Mouse (Mus musculus): ENCODE results near the gene Krt27. TPM values are rescaled to one million over a fixed set of nuclear protein-coding genes. Genes with fewer than 3 reads are reported as not detected.

The Krt27 gene
- polyA plus RNA-seq (2015; fragmentation: Nextera tagmentation; extraction: Ambion mirVana), result not detected in 2 replicates

DNA sequence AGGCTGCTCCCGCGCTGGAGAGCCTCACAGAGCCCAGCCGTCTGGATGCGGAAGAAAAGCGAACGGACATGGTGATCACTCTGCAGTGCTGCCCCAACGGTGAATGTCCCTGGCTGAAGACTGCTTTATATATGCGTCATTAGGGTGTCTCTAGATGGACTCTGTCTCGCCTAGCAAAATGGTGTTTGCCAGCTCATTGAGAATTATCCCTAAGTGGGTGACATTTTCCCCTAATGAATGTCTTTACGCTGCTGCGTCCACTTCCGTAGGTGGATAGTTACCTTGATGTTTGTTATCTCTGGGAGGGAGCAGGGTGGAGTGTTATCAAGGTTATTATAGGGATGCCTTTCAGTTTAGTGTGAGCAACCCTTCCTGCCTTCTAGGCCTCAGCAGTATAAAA lies at the start of gene Krt27:
Gene Krt27, minus strand, starts transcription at position 101 of the 400 bp plus-strand sequence.

DNA sequence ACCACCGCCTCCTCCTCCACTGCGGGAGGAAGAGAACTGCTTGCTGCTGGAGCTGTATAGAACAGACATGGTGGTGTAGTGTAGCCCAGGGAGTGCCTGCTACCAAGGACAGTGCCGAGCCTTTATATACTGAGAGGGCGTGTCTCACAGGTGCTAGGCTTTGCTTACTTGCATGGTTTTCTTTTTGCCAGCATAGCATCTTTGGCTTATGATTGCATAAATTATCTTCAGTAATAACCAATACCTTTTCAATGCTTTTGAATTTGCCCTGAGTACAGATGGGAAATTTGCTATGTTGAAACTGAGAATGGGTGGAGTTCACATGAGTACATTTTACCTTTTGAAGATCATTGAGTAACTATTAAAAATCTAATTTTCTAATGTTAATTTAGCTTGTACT lies 38.4 kb upstream of the Krt27 start, which contains the start of gene Krt10:
Gene Krt10, minus strand, starts transcription at position 101 of the 400 bp plus-strand sequence.

GRCm38 (mm10) chr11:99374803-99375202 lies 23.9 kb upstream of the Krt27 start, which contains the start of gene Krt28:
Krt28 (minus strand) TSS chr11:99374903.

GRCm38 (mm10) chr11:99337866-99338265 lies 13.0 kb downstream of the Krt27 start, which contains the start of gene Krt26:
Krt26 (minus strand) TSS chr11:99337966.

DNA sequence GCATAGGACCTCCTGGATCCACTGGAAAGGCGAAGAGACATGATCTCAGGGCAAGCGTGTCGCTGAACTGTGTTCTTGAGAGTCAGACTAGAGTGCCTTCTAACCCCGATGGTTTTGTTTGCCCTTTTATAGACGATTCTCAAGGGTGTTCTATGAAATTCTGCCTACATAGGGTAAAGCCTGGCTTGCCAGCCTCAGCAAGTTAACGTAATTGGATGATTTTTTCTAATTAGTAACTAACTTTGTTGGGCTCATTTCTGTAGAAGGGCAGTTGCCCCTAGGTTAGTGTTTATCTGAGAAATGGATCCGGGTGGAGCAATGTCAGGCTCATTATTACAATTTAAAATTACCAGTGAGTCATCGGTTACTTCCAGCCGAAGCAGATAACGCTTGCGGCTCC lies 28.1 kb downstream of the Krt27 start, which contains the start of gene Krt25:
Gene Krt25, minus strand, starts transcription at position 101 of the 400 bp plus-strand sequence.

Other genes with a start within 250 kb of the Krt27 start
- gene Ccr7, start 196.0 kb downstream of the Krt27 start, polyA plus RNA-seq (2015; fragmentation: Nextera tagmentation; extraction: Ambion mirVana), result 0.06 and 0.07 TPM in 2 replicates
- 91.4 and 104 TPM in 2 replicates for gene Smarce1, start 120.1 kb downstream of the Krt27 start, polyA plus RNA-seq (2015; fragmentation: Nextera tagmentation; extraction: Ambion mirVana)
- 0.16 and 0.21 TPM in 2 replicates for gene Krt222, start 107.0 kb downstream of the Krt27 start, polyA plus RNA-seq (2015; fragmentation: Nextera tagmentation; extraction: Ambion mirVana)
- not detected in 2 replicates for gene Krt24, start 65.8 kb downstream of the Krt27 start, polyA plus RNA-seq (2015; fragmentation: Nextera tagmentation; extraction: Ambion mirVana)
- 0.12 TPM in 1 of 2 replicates, not detected in the other for gene Krt25, start 28.2 kb downstream of the Krt27 start, polyA plus RNA-seq (2015; fragmentation: Nextera tagmentation; extraction: Ambion mirVana)
- gene Krt26, start 13.1 kb downstream of the Krt27 start, polyA plus RNA-seq (2015; fragmentation: Nextera tagmentation; extraction: Ambion mirVana), result not detected in 2 replicates
- 0.10 TPM in 1 of 2 replicates, not detected in the other for gene Krt28, start 23.8 kb upstream of the Krt27 start, polyA plus RNA-seq (2015; fragmentation: Nextera tagmentation; extraction: Ambion mirVana)
- 13.5 and 14.5 TPM in 2 replicates for gene Krt10, start 38.3 kb upstream of the Krt27 start, polyA plus RNA-seq (2015; fragmentation: Nextera tagmentation; extraction: Ambion mirVana)
- not detected in 2 replicates for gene Krt12, start 71.2 kb upstream of the Krt27 start, polyA plus RNA-seq (2015; fragmentation: Nextera tagmentation; extraction: Ambion mirVana)
- gene Krt20, start 87.0 kb upstream of the Krt27 start, polyA plus RNA-seq (2015; fragmentation: Nextera tagmentation; extraction: Ambion mirVana), result 71.7 and 82.2 TPM in 2 replicates
- 2.6 and 3.4 TPM in 2 replicates for gene Krt23, start 142.0 kb upstream of the Krt27 start, polyA plus RNA-seq (2015; fragmentation: Nextera tagmentation; extraction: Ambion mirVana)
- not detected in 2 replicates for gene Krt39, start 170.2 kb upstream of the Krt27 start, polyA plus RNA-seq (2015; fragmentation: Nextera tagmentation; extraction: Ambion mirVana)
- not detected in 2 replicates for gene Krt40, start 192.1 kb upstream of the Krt27 start, polyA plus RNA-seq (2015; fragmentation: Nextera tagmentation; extraction: Ambion mirVana)
- gene Krtap3-3, start 199.8 kb upstream of the Krt27 start, polyA plus RNA-seq (2015; fragmentation: Nextera tagmentation; extraction: Ambion mirVana), result not detected in 2 replicates
- not detected in 2 replicates for gene Krtap3-2, start 205.7 kb upstream of the Krt27 start, polyA plus RNA-seq (2015; fragmentation: Nextera tagmentation; extraction: Ambion mirVana)
- gene Gm11939, start 208.4 kb upstream of the Krt27 start, polyA plus RNA-seq (2015; fragmentation: Nextera tagmentation; extraction: Ambion mirVana), result not detected in 2 replicates
- gene Krtap3-1, start 215.5 kb upstream of the Krt27 start, polyA plus RNA-seq (2015; fragmentation: Nextera tagmentation; extraction: Ambion mirVana), result not detected in 2 replicates
- 0.12 TPM in 1 of 2 replicates, not detected in the other for gene Krtap1-5, start 229.9 kb upstream of the Krt27 start, polyA plus RNA-seq (2015; fragmentation: Nextera tagmentation; extraction: Ambion mirVana)
- gene Krtap1-4, start 232.6 kb upstream of the Krt27 start, polyA plus RNA-seq (2015; fragmentation: Nextera tagmentation; extraction: Ambion mirVana), result not detected in 2 replicates
- gene Krtap1-3, start 240.2 kb upstream of the Krt27 start, polyA plus RNA-seq (2015; fragmentation: Nextera tagmentation; extraction: Ambion mirVana), result not detected in 2 replicates
- not detected in 2 replicates for gene Krtap9-3, start 247.0 kb upstream of the Krt27 start, polyA plus RNA-seq (2015; fragmentation: Nextera tagmentation; extraction: Ambion mirVana)

All from urinary bladder, postnatal 0 days (tissue).